9 mouse cellular contexts compared by ENCODE assay signal in genomic region chr12:91679320-91680064, GRCm38 (mm10).
A peak's percentile ranks its signal among the peaks of the same experiment; 100 is the strongest.
DNase-seq lines count a peak whose midpoint lies in the region; ATAC-seq and TF ChIP-seq lines count a peak whose summit lies in the region.
"Had no signal": no experiment of that assay in that cellular context is flagged by ENCODE, and none has a peak within 500 bp of the region (broad histone marks: within the 10 kb centered on the region; RNA-seq: fewer than 3 reads in every experiment).

No protein-coding gene starts in this region.

- H3K9me3 ChIP-seq in embryonic facial prominence, embryonic 11.5 days (replicated peaks; ENCODE audit: control insufficient read depth, low read length): no peaks in the 10 kb centered on the region
- H3K9me3 ChIP-seq in hindbrain, postnatal 0 days (ENCODE audit: low read length): no peaks in the 10 kb centered on the region
- H3K9me3 ChIP-seq in midbrain, postnatal 0 days (ENCODE audit: low read length): no peaks in the 10 kb centered on the region

- no peak overlapping the region for H3K4me2 ChIP-seq in embryonic facial prominence, embryonic 11.5 days (ENCODE audit: low read depth, low read length)
- peak overlapping the region; percentile 35; the same call in 1 of the 2 replicates for H3K4me2 ChIP-seq in hindbrain, postnatal 0 days (ENCODE audit: low read depth, low read length)
- peak overlapping the region; percentile 16; the same call in 1 of the 2 replicates for H3K4me2 ChIP-seq in midbrain, postnatal 0 days (ENCODE audit: low read depth, low read length, poor library complexity, severe bottlenecking)

- H3K4me1 ChIP-seq in embryonic facial prominence, embryonic 11.5 days (ENCODE audit: control insufficient read depth, insufficient read depth, low read length): peaks cover 3% of the 10 kb centered on the region
- peaks cover 21% of the 10 kb centered on the region for H3K4me1 ChIP-seq in hindbrain, postnatal 0 days (ENCODE audit: insufficient read depth, low read length)
- H3K4me1 ChIP-seq in midbrain, postnatal 0 days (ENCODE audit: insufficient read depth, low read length): peaks cover 9% of the 10 kb centered on the region; the same call in 1 of the 2 replicates

- ATAC-seq in embryonic facial prominence, embryonic 11.5 days (replicated peaks; ENCODE audit: insufficient number of reproducible peaks, low FRiP score, low TSS enrichment, low read depth): 0 out of 2 replicates have a peak, but pooled peaks have one; percentile 25
- peak; percentile 81 for ATAC-seq in hindbrain, postnatal 0 days
- peak; percentile 52; the same call in 1 of the 2 replicates for ATAC-seq in midbrain, postnatal 0 days (ENCODE audit: low FRiP score)

- no peaks in the 10 kb centered on the region for H3K36me3 ChIP-seq in embryonic facial prominence, embryonic 11.5 days (replicated peaks; ENCODE audit: control insufficient read depth, insufficient read depth, low read depth, low read length)
- no peaks in the 10 kb centered on the region for H3K36me3 ChIP-seq in hindbrain, postnatal 0 days (ENCODE audit: insufficient read depth, low read length)
- no peaks in the 10 kb centered on the region for H3K36me3 ChIP-seq in midbrain, postnatal 0 days (ENCODE audit: insufficient read depth, low read length)

- H3K27ac ChIP-seq in embryonic facial prominence, embryonic 11.5 days (replicated peaks; ENCODE audit: low read depth, low read length): no peak overlapping the region
- H3K27ac ChIP-seq in hindbrain, postnatal 0 days: 0 out of 2 replicates have a peak overlapping the region, but pooled peaks have one; percentile 38
- H3K27ac ChIP-seq in midbrain, postnatal 0 days (ENCODE audit: low read depth, low read length): peak overlapping the region; percentile 55; the same call in 1 of the 2 replicates

- no peak for TF ChIP-seq CTCF in hindbrain, postnatal 0 days (IDR thresholded peaks at IDR 0.05; ENCODE audit: low read depth)
- no peak for TF ChIP-seq CTCF in midbrain, postnatal 0 days (IDR thresholded peaks at IDR 0.05)

- no peak overlapping the region for H3K4me3 ChIP-seq in embryonic facial prominence, embryonic 11.5 days (ENCODE audit: low read depth, low read length)
- H3K4me3 ChIP-seq in hindbrain, postnatal 0 days (ENCODE audit: low read length): no peak overlapping the region
- H3K4me3 ChIP-seq in midbrain, postnatal 0 days (ENCODE audit: low read depth, low read length): no peak overlapping the region
- H3K4me3 ChIP-seq: myocyte had no signal

- WGBS in embryonic facial prominence, embryonic 11.5 days: 55% methylated on average over 14 of the region's 14 CpGs
- WGBS in hindbrain, postnatal 0 days: 17% methylated on average over 14 of the region's 14 CpGs
- 17% methylated on average over 14 of the region's 14 CpGs for WGBS in midbrain, postnatal 0 days

- no peaks in the 10 kb centered on the region for H3K27me3 ChIP-seq in embryonic facial prominence, embryonic 11.5 days (ENCODE audit: control insufficient read depth, insufficient read depth, low read length)
- H3K27me3 ChIP-seq in hindbrain, postnatal 0 days (ENCODE audit: insufficient read depth, low read length): no peaks in the 10 kb centered on the region
- H3K27me3 ChIP-seq in midbrain, postnatal 0 days (ENCODE audit: insufficient read depth, low read length): no peaks in the 10 kb centered on the region

- peak; percentile 21 to 22 for DNase-seq in frontal cortex, postnatal 14 days (ENCODE audit: low spot score in 2 of 2)
- no peak for DNase-seq in frontal cortex, postnatal 25 days (ENCODE audit: low spot score in 2 of 2)
- peak; percentile 55 for DNase-seq in embryonic facial prominence, embryonic 11.5 days (ENCODE audit: low spot score)
- DNase-seq in hindbrain, postnatal 0 days (ENCODE audit: low spot score): peak; percentile 77
- peak; percentile 79 for DNase-seq in midbrain, postnatal 0 days (ENCODE audit: low spot score)
- DNase-seq in thymus, postnatal 36 days: no peak
- DNase-seq in heart, adult 8-10 months (ENCODE audit: low spot score): no peak
- DNase-seq in thymus, postnatal 4 days: no peak

- no peak overlapping the region for H3K9ac ChIP-seq in embryonic facial prominence, embryonic 11.5 days (replicated peaks; ENCODE audit: low read length)
- H3K9ac ChIP-seq in hindbrain, postnatal 0 days (replicated peaks; ENCODE audit: low read length): no peak overlapping the region
- no peak overlapping the region for H3K9ac ChIP-seq in midbrain, postnatal 0 days (replicated peaks; ENCODE audit: low read length, poor library complexity, severe bottlenecking)

Comparison
In these comparisons a context has a peak if more than half of its experiments do, and no peak if none do; other contexts are left out.
1. DNase-seq: peak in frontal cortex, postnatal 14 days (2 of 2), embryonic facial prominence, embryonic 11.5 days (single experiment), hindbrain, postnatal 0 days (single experiment) and midbrain, postnatal 0 days (single experiment); none in frontal cortex, postnatal 25 days (0 of 2), thymus, postnatal 36 days (0 of 2), heart, adult 8-10 months (single experiment) and thymus, postnatal 4 days (single experiment).
2. ATAC-seq: peak in every context shown above with its lines; median percentile 81 in hindbrain, postnatal 0 days; 52 in midbrain, postnatal 0 days; 25 in embryonic facial prominence, embryonic 11.5 days.